Mouse (Mus musculus): ENCODE data around the gene Ppp1r27.
"Not testable (repeated sequence)": the region's sequence is repeated elsewhere in the genome, so short reads cannot be mapped to it uniquely, and the experiment has no call there.

The Ppp1r27 gene

GRCm38 (mm10) chr11:120575046-120575445 lies 24.1 kb upstream of the Ppp1r27 start:
- no peak for DNase-seq

- no peak for DNase-seq
Measured at GRCm38 (mm10) chr11:120574278-120574600, 23.3 kb upstream of the Ppp1r27 start.

GRCm38 (mm10) chr11:120573585-120574277 lies 22.8 kb upstream of the Ppp1r27 start:
- DNase-seq: no peak

DNA sequence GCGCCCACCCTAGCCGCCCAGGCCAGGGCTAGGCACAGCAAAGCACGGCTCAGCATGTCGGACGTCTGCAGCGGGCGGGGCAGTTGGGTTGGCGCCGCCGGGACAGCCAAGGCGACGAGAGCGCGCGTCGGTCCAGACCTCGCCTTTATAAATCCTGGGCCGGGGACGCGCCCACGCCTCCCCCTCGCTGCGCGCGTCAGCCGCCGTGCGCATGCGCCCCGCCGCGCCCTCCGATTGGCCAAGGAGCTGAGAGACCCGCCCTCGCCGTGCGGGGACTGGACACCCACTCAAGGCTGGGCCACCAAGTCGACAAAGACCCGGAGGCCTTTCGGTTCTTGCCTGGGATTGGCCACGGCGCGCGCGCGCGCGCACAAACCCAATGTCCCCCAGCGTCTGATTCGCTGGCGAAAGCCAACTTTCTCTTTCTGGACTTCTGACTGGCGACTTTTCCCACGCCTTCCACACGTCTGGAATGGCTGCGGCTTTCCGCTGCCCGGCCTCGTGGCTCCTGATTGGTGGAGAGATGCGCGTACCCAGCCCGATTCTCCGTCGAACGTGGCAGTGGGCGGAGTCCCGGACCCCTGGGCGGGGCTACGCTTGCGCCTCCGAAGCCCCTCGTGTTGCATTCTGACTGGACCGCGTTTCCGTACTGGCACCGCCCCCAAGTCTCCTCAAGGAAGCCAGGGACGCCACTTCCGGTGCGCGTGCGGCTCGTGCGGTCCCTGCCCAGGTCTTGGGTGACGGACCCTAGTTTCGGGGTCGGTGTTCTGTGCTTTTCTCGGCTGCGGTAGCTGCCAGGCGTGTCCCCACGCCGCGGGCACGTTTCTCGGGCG lies 22.0 kb upstream of the Ppp1r27 start, which contains the start of gene P4hb:
TSS of gene P4hb (minus strand) at position 502 of the 833 bp plus-strand sequence.
- peak; percentile 100 for DNase-seq

DNA sequence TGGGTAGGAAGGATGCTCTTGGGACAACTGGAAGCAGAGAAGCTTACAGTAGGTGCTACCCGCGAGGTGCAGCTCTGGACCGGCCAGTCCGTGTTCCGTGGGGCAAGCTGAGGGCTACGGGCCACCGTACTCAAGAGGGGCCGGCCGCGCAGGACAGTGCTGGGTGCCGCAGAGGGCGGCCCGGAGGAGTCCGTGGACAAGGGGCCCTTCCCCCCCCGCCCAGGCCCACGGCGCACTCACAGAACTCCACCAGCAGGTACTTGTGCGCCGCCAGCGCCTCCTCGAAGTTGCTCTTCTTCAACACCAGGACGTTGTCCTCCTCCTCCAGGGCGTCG lies 21.5 kb upstream of the Ppp1r27 start:
- DNase-seq: no peak

GRCm38 (mm10) chr11:120571754-120572416 lies 21.0 kb upstream of the Ppp1r27 start:
- DNase-seq: no peak

DNA sequence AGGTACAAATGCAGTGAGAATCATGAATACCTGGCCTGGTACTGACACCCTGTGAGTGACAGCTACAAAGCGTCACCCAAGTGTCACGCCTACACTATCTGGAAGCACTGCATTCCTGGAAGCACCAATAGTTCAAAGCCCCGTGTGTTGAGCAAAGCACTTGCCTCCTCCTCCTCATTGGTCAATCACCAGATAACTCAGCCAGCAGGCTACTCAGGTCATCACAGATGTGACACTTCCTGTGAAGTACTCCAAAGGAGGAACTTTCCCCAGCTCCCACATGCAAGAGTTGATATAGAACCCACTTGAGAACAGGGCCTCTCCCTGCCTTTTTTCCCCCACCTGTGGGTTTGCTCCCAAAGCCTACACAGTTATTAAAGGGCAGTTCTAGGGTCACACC lies 20.2 kb upstream of the Ppp1r27 start:
- no peak for DNase-seq

DNA sequence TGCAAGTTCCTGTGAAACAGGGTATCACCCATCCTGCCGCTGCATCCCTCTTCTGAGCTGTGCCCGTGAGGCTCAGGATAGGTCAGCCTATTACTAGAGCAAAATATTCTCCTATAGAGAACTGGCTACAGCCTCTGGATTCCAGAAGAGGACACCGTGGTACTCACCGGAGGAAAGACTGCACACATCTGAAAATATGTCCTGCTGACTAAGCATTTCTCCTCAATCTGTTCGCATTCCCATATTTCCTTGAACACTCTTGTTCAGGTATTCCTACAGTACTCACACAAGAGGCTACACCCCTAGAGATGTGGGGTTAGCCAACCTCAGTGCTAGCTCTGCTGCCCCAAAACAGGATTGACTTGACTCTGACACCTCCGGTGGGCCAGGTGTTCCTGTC lies 17.4 kb upstream of the Ppp1r27 start:
- DNase-seq: no peak

DNA sequence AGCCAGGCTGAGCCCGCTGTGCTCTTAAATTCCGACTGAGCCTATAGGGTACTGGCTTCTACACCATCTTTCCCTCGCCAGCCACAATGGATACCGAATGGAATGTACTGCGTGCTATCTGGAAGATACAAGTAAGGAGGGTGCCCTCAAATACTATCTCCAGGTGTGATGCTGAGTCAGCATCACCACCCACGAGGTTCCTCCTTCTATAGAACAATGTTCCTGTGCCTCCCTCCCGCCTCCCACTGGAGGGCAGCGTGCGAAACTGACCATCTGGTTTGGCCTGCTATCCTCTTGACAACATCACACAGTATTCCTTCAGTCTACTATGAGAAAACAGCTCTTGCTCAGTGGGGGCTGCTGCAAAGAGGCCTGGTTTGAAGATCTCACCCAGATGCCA lies 14.2 kb upstream of the Ppp1r27 start:
- no peak for DNase-seq

GRCm38 (mm10) chr11:120562949-120563348 lies 12.0 kb upstream of the Ppp1r27 start:
- DNase-seq: no peak

DNA sequence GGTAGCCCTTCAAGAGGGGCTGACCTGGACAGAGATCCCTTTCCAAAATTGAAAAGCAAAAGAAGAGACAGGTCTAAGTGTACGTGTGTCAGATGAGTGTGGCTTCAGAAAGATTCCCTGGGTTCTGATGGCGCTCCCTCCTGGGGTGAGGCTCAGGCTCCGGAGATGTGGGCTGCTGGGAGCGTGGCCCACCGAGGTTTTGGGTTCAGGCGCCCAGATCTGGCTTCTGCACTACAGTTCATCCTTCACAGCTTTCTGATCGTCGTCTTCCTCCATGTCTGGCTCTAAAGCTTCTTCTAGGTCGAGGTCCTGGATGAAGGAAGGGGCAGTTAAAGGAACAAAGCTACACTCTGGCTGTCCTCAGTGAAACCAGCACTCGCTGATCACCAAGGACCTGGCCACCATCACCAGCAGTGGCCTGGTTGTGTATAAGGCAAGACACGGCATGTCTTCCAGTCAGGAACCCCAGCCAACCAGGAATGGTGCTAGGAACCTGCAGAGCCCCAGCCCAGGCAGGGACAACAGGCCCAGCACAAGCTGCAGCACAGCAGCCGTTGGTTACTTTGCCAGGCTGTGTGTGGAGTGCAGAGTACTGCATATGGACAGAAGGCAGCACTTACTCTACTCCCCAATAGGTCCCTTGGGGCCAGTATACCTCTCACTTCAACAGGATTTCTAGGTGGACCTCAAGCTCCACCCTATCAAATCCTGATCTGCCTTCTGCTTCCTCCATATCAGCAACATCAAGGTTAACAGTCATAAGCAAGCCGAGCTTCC lies 10.2 kb upstream of the Ppp1r27 start:
- DNase-seq: no peak

DNA sequence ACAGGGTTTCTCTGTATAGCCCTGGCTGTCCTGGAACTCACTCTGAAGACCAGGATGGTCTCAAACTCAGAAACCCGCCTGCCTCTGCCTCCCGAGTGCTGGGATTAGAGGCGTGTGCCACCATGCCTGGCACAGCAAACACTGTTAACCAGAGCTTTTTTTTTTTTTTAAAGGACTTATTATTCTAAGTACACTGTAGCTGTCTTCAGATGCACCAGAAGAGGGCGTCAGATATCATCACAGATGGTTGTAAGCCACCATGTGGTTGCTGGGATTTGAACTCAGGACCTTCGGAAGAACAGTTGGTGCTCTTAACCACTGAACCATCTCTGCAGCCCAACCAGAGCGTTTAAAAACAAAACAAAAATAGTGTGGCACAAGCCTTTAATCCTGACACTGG lies 7.9 kb upstream of the Ppp1r27 start:
- not testable (repeated sequence) for DNase-seq

DNA sequence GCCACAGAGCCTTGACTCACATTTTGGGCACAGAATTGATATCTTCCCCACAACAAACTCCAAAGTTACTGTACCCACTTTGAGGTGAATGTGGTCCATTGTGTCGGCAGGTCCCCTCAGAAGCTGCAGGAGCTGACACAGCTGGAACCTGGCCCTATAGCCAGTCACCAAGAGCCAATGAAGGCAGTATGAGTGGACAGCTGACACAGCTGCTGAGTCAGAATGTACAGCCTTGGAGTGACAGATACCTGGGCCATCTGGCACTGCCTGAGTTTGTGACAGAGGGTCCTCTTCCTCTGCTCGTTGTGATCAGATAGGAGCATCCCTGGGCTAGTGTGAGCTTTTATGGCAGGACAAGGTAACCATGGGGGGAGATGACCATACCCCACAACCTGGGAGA lies 4.3 kb upstream of the Ppp1r27 start:
- no peak for DNase-seq

GRCm38 (mm10) chr11:120554834-120555233 lies 3.9 kb upstream of the Ppp1r27 start:
- no peak for DNase-seq

- no peak for DNase-seq
Measured at GRCm38 (mm10) chr11:120552736-120553135, 1.8 kb upstream of the Ppp1r27 start.

- DNase-seq: no peak
Measured at GRCm38 (mm10) chr11:120549986-120550809, 734 bp downstream of the Ppp1r27 start.

DNA sequence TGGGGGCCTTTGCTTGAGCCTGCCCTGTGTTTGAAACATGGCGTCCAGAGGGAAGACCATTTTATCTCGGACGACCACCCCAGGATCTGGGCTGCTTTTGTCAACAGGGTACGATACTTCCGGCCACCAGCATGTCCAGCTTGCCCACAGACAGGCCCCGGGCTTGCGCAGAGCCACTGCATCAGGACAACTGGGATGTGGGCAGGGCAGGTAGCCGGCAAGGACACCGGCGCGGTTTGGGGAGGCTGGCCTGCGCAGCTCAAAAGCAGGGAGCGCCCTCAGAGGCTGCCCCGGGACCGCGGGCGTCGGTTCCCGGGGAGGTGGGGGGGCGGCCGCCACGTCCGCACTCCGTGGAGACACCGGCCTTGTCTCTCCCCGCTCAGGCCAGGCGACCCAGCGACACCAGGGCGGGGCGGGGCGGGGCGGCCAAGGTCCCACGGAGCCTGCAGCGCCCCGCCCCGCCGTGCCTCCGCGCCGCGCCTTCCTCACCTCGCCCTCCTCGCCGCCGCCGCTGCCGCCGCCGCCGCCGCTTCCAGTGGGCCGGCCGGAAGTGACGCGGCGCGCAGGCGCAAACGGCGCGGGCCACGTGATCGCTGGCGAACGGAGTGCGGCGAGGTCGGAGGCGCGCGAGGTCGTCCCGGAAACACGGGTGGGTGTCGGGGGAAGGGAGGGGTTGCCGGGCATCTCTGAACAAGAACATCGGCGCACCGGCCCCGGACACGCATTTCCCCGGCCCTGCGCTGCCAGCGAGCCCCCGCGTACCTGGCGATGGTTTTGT lies 1.6 kb downstream of the Ppp1r27 start, which contains the start of gene Mcrip1:
TSS of gene Mcrip1 (minus strand) at position 560 of the 778 bp plus-strand sequence.
- DNase-seq: peak; percentile 97

DNA sequence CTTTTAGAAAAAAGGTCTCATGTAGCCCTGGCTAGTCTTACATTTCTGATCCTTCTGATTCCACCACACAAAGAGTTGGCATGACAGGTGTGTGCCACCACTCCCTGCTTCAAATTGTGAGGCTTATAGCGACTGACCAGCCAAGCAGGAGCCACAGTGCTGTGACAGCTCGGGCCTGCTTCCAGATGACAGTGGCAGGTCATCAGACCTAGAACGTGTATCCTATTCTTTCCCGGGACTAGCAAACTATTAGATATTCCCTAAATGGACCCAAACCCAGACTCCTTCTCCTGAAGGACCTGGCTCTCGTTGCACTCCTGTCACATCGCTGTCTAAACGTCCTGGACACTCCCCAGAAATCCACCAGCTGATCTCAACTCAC lies 2.2 kb downstream of the Ppp1r27 start:
- DNase-seq: no peak

GRCm38 (mm10) chr11:120548214-120548613 lies 2.7 kb downstream of the Ppp1r27 start:
- no peak for DNase-seq

GRCm38 (mm10) chr11:120547469-120547868 lies 3.5 kb downstream of the Ppp1r27 start:
- peak; percentile 58 for DNase-seq

GRCm38 (mm10) chr11:120545964-120546363 lies 5.0 kb downstream of the Ppp1r27 start:
- DNase-seq: no peak

All from lung, postnatal 10 days (tissue).